24 mouse cellular contexts compared by ENCODE assay signal in the genomic region with DNA sequence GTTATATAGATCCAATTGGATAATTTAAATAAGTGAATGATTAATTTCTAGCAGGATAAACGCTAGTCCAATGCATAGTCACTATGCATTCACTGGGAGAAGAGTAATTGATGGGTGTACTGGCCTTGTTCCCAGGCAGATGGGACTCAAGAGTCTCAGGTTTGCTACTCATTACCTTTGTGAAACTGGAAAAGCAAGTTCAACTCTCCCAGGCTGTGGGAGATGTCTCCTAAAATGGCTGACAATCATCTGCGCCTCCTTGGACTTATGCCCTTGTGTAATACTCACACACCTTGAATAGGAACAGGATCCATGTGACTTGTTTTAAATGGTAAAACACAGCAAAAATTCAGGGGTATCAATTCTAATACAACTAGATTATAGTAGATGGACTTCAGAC.
"Had no signal": no experiment of that assay in that cellular context is flagged by ENCODE, and none has a peak within 500 bp of the region (broad histone marks: within the 10 kb centered on the region; RNA-seq: fewer than 3 reads in every experiment).

No protein-coding gene starts in this region.

- H3K4me3 ChIP-seq: kidney, embryonic 15.5 days; left cerebral cortex, adult 2 months; limb, embryonic 12.5 days; limb, embryonic 15.5 days; midbrain, embryonic 10.5 days; midbrain, embryonic 15.5 days; neural tube, embryonic 12.5 days; neural tube, embryonic 15.5 days had no signal

- H3K9me3 ChIP-seq: kidney, embryonic 15.5 days; limb, embryonic 12.5 days; limb, embryonic 15.5 days; midbrain, embryonic 10.5 days; midbrain, embryonic 15.5 days; neural tube, embryonic 12.5 days; neural tube, embryonic 15.5 days had no signal

- H3K27ac ChIP-seq: kidney, embryonic 15.5 days; left cerebral cortex, adult 2 months; limb, embryonic 12.5 days; limb, embryonic 15.5 days; liver, embryonic 14.5 days; midbrain, embryonic 10.5 days; midbrain, embryonic 15.5 days; neural tube, embryonic 12.5 days; neural tube, embryonic 15.5 days had no signal

- H3K27me3 ChIP-seq: kidney, embryonic 15.5 days; limb, embryonic 12.5 days; limb, embryonic 15.5 days; megakaryocyte, embryonic 14.5 days; midbrain, embryonic 15.5 days; neural tube, embryonic 12.5 days; neural tube, embryonic 15.5 days had no signal

- H3K4me1 ChIP-seq: kidney, embryonic 15.5 days; limb, embryonic 12.5 days; limb, embryonic 15.5 days; midbrain, embryonic 10.5 days; midbrain, embryonic 15.5 days; neural tube, embryonic 12.5 days; neural tube, embryonic 15.5 days had no signal

- H3K9ac ChIP-seq: kidney, embryonic 15.5 days; limb, embryonic 12.5 days; limb, embryonic 15.5 days; liver, embryonic 14.5 days; liver, postnatal 0 days; lung, embryonic 14.5 days; midbrain, embryonic 15.5 days; neural tube, embryonic 12.5 days; neural tube, embryonic 15.5 days had no signal

- DNase-seq: kidney, adult 8-10 months; kidney, postnatal 10 days; kidney, postnatal 36 days; layer of hippocampus, postnatal 36 days; left cerebral cortex, postnatal 4 days; liver, postnatal 0 days; lung, embryonic 14.5 days; right cerebral cortex, adult 18-20 months; right cerebral cortex, postnatal 14 days; right cerebral cortex, postnatal 4 days; thymus, adult 2 months; thymus, postnatal 25 days had no signal

- H3K4me2 ChIP-seq: kidney, embryonic 15.5 days; limb, embryonic 12.5 days; limb, embryonic 15.5 days; liver, embryonic 11.5 days; lung, embryonic 14.5 days; midbrain, embryonic 15.5 days; neural tube, embryonic 12.5 days; neural tube, embryonic 15.5 days had no signal

- ATAC-seq: liver, postnatal 0 days; lung, postnatal 0 days; midbrain, embryonic 15.5 days had no signal
